Mouse (Mus musculus): ENCODE results near the gene Lrrk1.

DNA sequence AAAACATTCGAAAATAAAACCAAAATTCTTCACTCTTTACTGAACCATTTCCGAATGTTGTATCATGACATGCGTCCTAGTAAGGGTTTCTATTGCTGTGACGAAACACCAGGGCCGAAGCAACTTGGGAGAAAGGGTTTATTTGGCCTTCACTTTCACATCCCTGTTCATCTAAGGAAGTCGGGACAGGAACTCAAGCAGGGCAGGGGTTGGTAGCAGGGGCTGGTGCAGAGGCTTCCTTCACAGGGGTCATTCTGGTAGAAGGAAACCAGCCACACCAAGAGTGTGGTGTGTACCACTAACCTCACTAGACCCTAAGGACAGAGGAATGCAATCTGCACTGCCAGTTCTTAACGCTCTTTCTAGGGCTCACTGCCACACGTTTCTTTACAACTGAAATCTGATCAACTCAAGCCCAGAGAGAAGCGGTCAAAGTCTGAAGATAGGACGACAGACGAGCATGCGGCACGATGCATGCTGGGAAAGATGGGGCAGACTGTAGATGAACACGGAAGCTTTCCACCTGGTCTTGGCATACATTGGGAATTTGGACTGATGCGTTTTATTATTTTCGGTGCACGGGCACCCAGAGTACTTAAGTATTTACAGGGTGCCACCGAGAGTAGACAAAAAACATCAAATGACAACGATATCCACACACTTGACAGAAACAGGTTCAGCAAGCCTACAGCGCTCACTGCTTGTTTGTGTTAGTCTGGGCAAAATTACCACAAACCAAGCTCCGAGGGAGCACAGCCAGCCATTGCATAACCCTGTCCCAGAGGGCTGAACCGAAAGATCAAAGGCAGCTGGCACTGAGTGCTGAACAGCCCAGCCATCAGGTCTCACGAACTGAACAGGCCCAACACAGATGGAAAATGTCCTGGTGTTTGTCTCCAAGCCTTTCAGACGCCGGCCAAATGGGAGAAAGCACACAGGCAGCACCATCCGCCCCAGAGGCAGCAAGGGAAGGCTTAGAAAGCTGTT is 77.2 kb downstream of the Lrrk1 start:
- TF ChIP-seq CTCF (IDR thresholded peaks at IDR 0.05; ENCODE audit: low read depth) (no peak), EP300 (IDR thresholded peaks at IDR 0.05; ENCODE audit: low read depth) (no peak)

All from liver, embryonic 14.5 days (tissue).